22 mouse cellular contexts compared by ENCODE assay signal in genomic region chr7:128569987-128570656, GRCm38 (mm10). TPM values are rescaled to one million over a fixed set of nuclear protein-coding genes. Genes with fewer than 3 reads are reported as not detected.
A peak's percentile ranks its signal among the peaks of the same experiment; 100 is the strongest.
DNase-seq lines count a peak whose midpoint lies in the region; ATAC-seq and TF ChIP-seq lines count a peak whose summit lies in the region.
"Had no signal": no experiment of that assay in that cellular context is flagged by ENCODE, and none has a peak within 500 bp of the region (broad histone marks: within the 10 kb centered on the region; RNA-seq: fewer than 3 reads in every experiment).

No protein-coding gene starts in this region.

- H3K9me3 ChIP-seq in liver, postnatal 0 days (ENCODE audit: low read length): no peaks in the 10 kb centered on the region
- no peaks in the 10 kb centered on the region for H3K9me3 ChIP-seq in liver, embryonic 11.5 days (ENCODE audit: control insufficient read depth, low read length)
- no peaks in the 10 kb centered on the region for H3K9me3 ChIP-seq in midbrain, embryonic 11.5 days (ENCODE audit: control insufficient read depth, low read length)
- H3K9me3 ChIP-seq: heart, embryonic 10.5 days; limb, embryonic 12.5 days; neural tube, embryonic 13.5 days had no signal

- no peak overlapping the region for H3K4me3 ChIP-seq in liver, postnatal 0 days (ENCODE audit: low read depth, low read length)
- no peak overlapping the region for H3K4me3 ChIP-seq in liver, embryonic 11.5 days (ENCODE audit: low read depth, low read length)
- H3K4me3 ChIP-seq in midbrain, embryonic 11.5 days (ENCODE audit: low read depth, low read length): no peak overlapping the region
- H3K4me3 ChIP-seq: heart, embryonic 10.5 days; limb, embryonic 12.5 days; neural tube, embryonic 13.5 days had no signal

- no peak overlapping the region for H3K4me2 ChIP-seq in liver, postnatal 0 days (ENCODE audit: low read depth, low read length)
- H3K4me2 ChIP-seq in liver, embryonic 11.5 days: no peak overlapping the region
- no peak overlapping the region for H3K4me2 ChIP-seq in midbrain, embryonic 11.5 days
- H3K4me2 ChIP-seq: limb, embryonic 12.5 days; neural tube, embryonic 13.5 days had no signal

- H3K27me3 ChIP-seq in liver, postnatal 0 days (ENCODE audit: insufficient read depth, low read length): no peaks in the 10 kb centered on the region
- no peaks in the 10 kb centered on the region for H3K27me3 ChIP-seq in liver, embryonic 11.5 days (replicated peaks; ENCODE audit: control insufficient read depth, insufficient read depth, low read length)
- no peaks in the 10 kb centered on the region; the same call in 1 of the 2 replicates for H3K27me3 ChIP-seq in splenic B cell, adult 2 months (ENCODE audit: control insufficient read depth, insufficient read depth, low read length, poor library complexity, severe bottlenecking)
- H3K27me3 ChIP-seq in midbrain, embryonic 11.5 days (ENCODE audit: control insufficient read depth, insufficient read depth, low read length): no peaks in the 10 kb centered on the region
- H3K27me3 ChIP-seq: limb, embryonic 12.5 days; neural tube, embryonic 13.5 days had no signal

- no peak for TF ChIP-seq EP300 in liver, postnatal 0 days (IDR thresholded peaks at IDR 0.05; ENCODE audit: low read depth)

- H3K9ac ChIP-seq in liver, postnatal 0 days (replicated peaks): no peak overlapping the region
- no peak overlapping the region for H3K9ac ChIP-seq in liver, embryonic 11.5 days (ENCODE audit: low read depth, low read length)
- no peak overlapping the region for H3K9ac ChIP-seq in midbrain, embryonic 11.5 days (ENCODE audit: low read length)
- H3K9ac ChIP-seq: limb, embryonic 12.5 days; neural tube, embryonic 13.5 days had no signal

- WGBS in liver, postnatal 0 days (ENCODE audit: insufficient replicate concordance): 54% methylated on average over 8 of the region's 8 CpGs
- 71% methylated on average over 8 of the region's 8 CpGs for WGBS in liver, embryonic 11.5 days
- WGBS in midbrain, embryonic 11.5 days: 92% methylated on average over 8 of the region's 8 CpGs

- no peak for DNase-seq in liver, postnatal 0 days
- no peak for DNase-seq in liver, embryonic 11.5 days (ENCODE audit: low spot score)
- DNase-seq in brain, adult 2 months (ENCODE audit: low read depth, low spot score): peak; percentile 49
- peak; percentile 25 for DNase-seq in splenic B cell, adult 2 months (ENCODE audit: low read depth, low spot score)
- no peak for DNase-seq in midbrain, embryonic 11.5 days (ENCODE audit: low spot score, missing footprints)
- no peak for DNase-seq in spleen, postnatal 4 days (ENCODE audit: low spot score in 2 of 2)
- no peak for DNase-seq in adrenal gland, adult 18-20 months (ENCODE audit: low spot score in 2 of 2)
- DNase-seq: adrenal gland, postnatal 36 days; cerebellum, postnatal 10 days; gastrocnemius, postnatal 36 days; kidney, adult 11 months; kidney, postnatal 25 days; layer of hippocampus, adult 9-11 months; lung, adult 18-20 months; lung, postnatal 14 days; right cerebral cortex, adult 18-20 months; thymus, adult 2 months had no signal

- H3K4me1 ChIP-seq in liver, postnatal 0 days (ENCODE audit: insufficient read depth): peaks cover 4% of the 10 kb centered on the region; the same call in 1 of the 2 replicates
- H3K4me1 ChIP-seq in liver, embryonic 11.5 days (replicated peaks; ENCODE audit: control insufficient read depth, insufficient read depth, low read length): no peaks in the 10 kb centered on the region; the same call in 1 of the 2 replicates
- H3K4me1 ChIP-seq in midbrain, embryonic 11.5 days (ENCODE audit: control insufficient read depth, insufficient read depth, low read length): no peaks in the 10 kb centered on the region

- no peaks in the 10 kb centered on the region for H3K36me3 ChIP-seq in liver, postnatal 0 days (replicated peaks; ENCODE audit: insufficient read depth, low read length)
- H3K36me3 ChIP-seq in liver, embryonic 11.5 days (ENCODE audit: control insufficient read depth, insufficient read depth, low read length): no peaks in the 10 kb centered on the region
- H3K36me3 ChIP-seq in splenic B cell, adult 2 months (ENCODE audit: control insufficient read depth, insufficient read depth, low read length, poor library complexity, severe bottlenecking): no peaks in the 10 kb centered on the region
- no peaks in the 10 kb centered on the region for H3K36me3 ChIP-seq in midbrain, embryonic 11.5 days (ENCODE audit: control insufficient read depth, insufficient read depth, low read length)
- H3K36me3 ChIP-seq: heart, embryonic 10.5 days; limb, embryonic 12.5 days; neural tube, embryonic 13.5 days had no signal

- H3K27ac ChIP-seq in liver, postnatal 0 days (ENCODE audit: low read depth): peak overlapping the region; percentile 11; the same call in 1 of the 2 replicates
- H3K27ac ChIP-seq in liver, embryonic 11.5 days (ENCODE audit: low read depth, low read length): no peak overlapping the region
- no peak overlapping the region for H3K27ac ChIP-seq in midbrain, embryonic 11.5 days (ENCODE audit: low read depth, low read length)
- H3K27ac ChIP-seq: heart, embryonic 10.5 days; limb, embryonic 12.5 days; neural tube, embryonic 13.5 days had no signal

- TF ChIP-seq CTCF in liver, postnatal 0 days (IDR thresholded peaks at IDR 0.05; ENCODE audit: low read depth): no peak

- ATAC-seq in liver, postnatal 0 days: no peak
- no peak for ATAC-seq in liver, embryonic 11.5 days (replicated peaks; ENCODE audit: low FRiP score)
- ATAC-seq in hematopoietic stem cell, adult 5-6 weeks (replicated peaks in 1 of 2; ENCODE audit: insufficient read depth in 1 of 2, low FRiP score in 2 of 2, low TSS enrichment in 1 of 2, low read depth in 1 of 2, poor library complexity in 2 of 2, severe bottlenecking in 2 of 2): peak; percentile 17 to 51; a peak in 2 of 4 replicates
- ATAC-seq in midbrain, embryonic 11.5 days (ENCODE audit: low FRiP score): no peak
- ATAC-seq: forebrain, embryonic 16.5 days had no signal

RNA-seq across cellular contexts. Expression of gene Inpp5f, which starts 41.0 kb away (rescaled TPM):
- polyA plus RNA-seq in liver, postnatal 0 days (2015; fragmentation: Nextera tagmentation; extraction: Ambion mirVana): 7.2 and 7.3 TPM in 2 replicates
- 20.0 and 22.7 TPM in 2 replicates for polyA plus RNA-seq in liver, embryonic 11.5 days (2014; fragmentation: Nextera tagmentation; extraction: Ambion mirVana)
- total RNA-seq in hematopoietic stem cell, adult 5-6 weeks (2017): 15.2 and 23.2 TPM in 2 replicates
- polyA plus RNA-seq in midbrain, embryonic 11.5 days (2014; fragmentation: Nextera tagmentation; extraction: Ambion mirVana): 115 and 132 TPM in 2 replicates
- 10 to 100 TPM; 14.9 to 19.0 TPM for total RNA-seq in adrenal gland, adult 18-20 months (2021)

RNA-seq across cellular contexts. Expression of gene Bag3, which starts 46.7 kb away (rescaled TPM):
- polyA plus RNA-seq in liver, postnatal 0 days (2015; fragmentation: Nextera tagmentation; extraction: Ambion mirVana): 3.6 and 3.7 TPM in 2 replicates
- polyA plus RNA-seq in liver, embryonic 11.5 days (2014; fragmentation: Nextera tagmentation; extraction: Ambion mirVana): 10.3 and 12.5 TPM in 2 replicates
- 6.2 and 6.9 TPM in 2 replicates for total RNA-seq in hematopoietic stem cell, adult 5-6 weeks (2017)
- 3.0 and 4.3 TPM in 2 replicates for polyA plus RNA-seq in midbrain, embryonic 11.5 days (2014; fragmentation: Nextera tagmentation; extraction: Ambion mirVana)
- total RNA-seq in adrenal gland, adult 18-20 months (2021): 100 to 1,000 TPM; 316 to 330 TPM

Comparison
In these comparisons a context has a peak if more than half of its experiments do, and no peak if none do; other contexts are left out.
1. ATAC-seq: peak in hematopoietic stem cell, adult 5-6 weeks (2 of 2); none in liver, postnatal 0 days (single experiment), liver, embryonic 11.5 days (single experiment) and midbrain, embryonic 11.5 days (single experiment).
2. DNase-seq: peak in brain, adult 2 months (single experiment) and splenic B cell, adult 2 months (single experiment); none in liver, postnatal 0 days (single experiment), liver, embryonic 11.5 days (single experiment), midbrain, embryonic 11.5 days (single experiment), spleen, postnatal 4 days (0 of 2) and adrenal gland, adult 18-20 months (0 of 2).